Mouse (Mus musculus): Measurements from ENCODE around the gene Cdsn. TPM values are rescaled to one million over a fixed set of nuclear protein-coding genes. Genes with fewer than 3 reads are reported as not detected.

The Cdsn gene
- total RNA-seq, 4 experiments from 2014 or later, result 0.17 to 12.1 (median 3.0) TPM

DNA sequence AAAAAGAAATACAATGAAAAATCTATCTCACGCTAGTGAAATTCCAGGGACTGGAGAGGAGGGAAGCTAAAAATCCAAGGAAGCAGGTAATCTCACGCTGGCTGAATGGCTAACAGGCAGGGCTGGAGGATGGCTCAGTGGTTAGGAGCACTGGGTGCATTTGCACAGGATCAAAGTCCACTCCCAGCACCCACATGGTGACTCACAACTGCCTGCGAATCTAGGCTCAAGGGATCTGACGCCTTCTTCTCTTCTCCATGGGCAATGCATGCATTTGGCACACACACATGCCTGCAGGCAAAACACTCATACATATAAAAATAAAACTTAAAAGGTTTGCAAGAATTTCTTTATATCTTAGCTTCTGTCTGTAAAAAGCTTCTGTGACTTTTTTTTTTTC lies 14.5 kb upstream of the Cdsn start:
- no peak for DNase-seq

GRCm38 (mm10) chr17:35538476-35538875 lies 13.5 kb upstream of the Cdsn start:
- no peak for DNase-seq

- no peak for DNase-seq
Observed at GRCm38 (mm10) chr17:35539540-35539939, 12.4 kb upstream of the Cdsn start.

- DNase-seq, result no peak
Observed at GRCm38 (mm10) chr17:35542761-35543411, 9.0 kb upstream of the Cdsn start.

DNA sequence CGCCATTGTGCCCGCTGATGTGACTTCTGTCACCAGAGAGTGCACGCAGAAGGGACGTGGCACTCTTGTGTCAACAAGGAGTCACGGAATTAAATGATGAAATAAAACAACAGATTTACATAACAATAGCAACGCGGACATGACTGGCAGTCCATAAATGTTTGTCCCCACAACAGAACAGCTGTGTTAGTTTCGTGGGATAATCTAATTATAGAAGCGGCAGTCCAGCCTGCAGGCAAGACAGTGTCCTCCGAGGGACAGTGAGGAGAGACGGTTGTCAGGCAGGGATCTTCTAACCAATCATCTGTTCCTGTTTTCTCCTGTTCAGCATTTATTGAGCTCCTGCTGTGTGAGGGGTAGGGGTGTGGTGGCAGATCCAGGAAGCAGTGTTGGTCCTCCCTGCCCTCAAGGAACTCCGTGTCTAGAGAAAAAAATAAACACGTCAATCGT lies 8.5 kb upstream of the Cdsn start:
- no peak for DNase-seq

DNA sequence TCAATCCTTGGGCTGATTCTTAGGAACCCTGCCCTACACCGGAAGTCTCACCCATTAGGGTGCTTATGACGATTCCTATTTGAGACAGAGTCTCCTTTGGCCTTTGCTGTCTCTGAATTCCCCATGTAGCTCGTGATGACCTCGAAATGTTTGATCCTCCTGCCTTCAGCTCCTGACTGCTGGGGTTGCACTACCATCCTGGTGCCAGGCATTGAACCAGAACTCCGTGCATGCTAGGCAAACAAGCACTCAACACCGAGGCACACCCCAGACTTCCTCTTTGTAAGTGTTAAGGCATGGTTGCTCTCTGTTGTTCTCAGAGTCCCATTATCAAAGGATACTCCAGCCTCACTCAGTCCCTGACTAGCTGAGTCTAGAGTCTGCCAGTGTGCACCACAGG lies 7.9 kb upstream of the Cdsn start:
- no peak for DNase-seq

DNA sequence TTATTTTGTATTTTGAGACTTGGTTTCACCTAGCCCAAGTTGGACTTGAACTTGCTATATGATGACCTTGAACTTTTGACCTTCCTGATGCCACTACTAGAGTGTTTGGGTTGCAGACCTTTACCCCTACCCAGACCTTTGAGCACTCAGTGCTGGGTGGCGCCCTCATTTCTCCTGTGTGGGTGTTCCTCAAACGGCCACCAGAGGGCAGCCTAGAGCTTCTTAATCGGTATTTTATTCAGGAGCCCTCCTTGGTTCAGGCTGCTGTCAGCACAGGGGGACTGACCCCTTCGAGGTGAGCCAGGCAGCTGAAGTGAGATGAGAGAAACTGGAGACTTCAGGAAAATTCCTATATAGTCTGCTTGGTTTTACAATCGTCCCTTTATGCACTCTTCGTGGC lies 7.2 kb upstream of the Cdsn start:
- DNase-seq, result no peak

DNA sequence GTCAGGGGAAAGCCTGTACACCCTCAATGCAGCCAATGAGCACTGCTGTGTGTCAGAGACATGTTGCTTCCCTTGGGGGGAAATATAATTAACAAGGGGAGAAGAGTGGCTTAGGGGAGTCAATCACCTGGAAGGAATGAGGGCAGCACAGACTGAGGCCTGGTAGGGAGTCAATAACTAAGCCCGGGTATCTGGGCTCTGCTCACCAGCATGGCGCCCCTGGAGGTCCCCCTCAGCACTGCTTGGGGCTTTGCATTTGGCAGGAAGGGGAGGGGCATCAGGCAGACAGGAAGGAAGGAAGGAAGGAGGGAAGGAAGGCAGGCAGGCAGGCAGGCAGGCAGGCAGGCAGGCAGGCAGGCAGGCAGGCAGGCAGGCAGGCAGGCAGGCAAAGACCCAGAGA lies 4.5 kb upstream of the Cdsn start:
- no peak for DNase-seq

DNA sequence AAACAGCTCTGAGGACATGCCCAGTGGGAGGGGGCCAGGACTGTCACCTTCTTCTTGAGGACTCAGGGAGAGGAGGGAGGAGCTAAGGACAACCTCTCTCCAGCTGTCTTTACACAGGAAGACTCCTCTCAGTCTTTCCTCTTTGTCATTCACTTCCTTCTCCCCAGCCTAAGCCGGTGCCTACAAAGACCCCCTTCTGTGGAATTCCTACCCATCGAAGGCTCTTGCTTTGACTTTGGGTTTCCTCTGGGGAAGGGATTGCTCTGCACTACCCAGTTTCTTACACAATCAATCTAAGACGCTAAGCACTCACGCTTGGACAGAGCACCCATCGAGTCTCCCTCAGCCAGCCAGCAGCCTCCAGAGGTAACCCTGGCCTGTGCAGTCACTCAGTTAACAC lies 3.3 kb upstream of the Cdsn start:
- DNase-seq, result no peak

DNA sequence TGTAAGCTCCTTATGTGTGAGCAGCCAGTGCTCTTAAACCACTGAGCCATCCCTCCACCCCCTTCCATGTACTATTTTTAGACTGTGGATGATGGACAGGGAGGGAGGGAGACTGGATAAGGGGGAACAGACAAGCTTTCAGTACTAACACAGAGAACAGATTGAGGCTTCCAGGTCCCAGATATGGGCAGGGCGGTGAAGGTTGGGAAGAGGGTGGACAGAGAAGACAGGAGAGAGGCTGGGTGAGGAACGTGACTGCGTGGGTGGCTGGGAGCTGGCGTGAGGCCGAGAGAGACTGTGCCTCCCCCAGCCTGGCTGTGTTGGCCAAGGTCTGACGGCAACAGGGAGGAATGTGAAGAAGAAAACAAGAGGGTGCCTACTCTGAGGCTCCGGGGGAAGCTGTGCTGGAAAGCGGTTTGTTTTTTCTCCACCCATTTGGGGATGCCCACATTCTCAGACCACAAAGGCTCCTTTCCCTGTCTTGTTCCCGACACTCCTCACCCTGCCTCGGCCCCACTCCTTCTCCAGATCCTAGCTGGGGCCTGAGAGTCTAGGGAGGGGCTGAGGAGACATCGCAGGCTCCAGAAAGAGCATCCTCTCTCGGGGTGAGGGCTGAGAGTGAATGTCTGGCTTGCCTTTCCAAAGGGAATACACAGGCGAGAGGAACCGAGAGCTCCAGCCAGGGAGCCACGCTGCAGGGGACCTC lies 2.3 kb upstream of the Cdsn start:
- DNase-seq, result peak; percentile 78

- DNase-seq, result no peak
Observed at GRCm38 (mm10) chr17:35550143-35550494, 1.8 kb upstream of the Cdsn start.

- no peak for DNase-seq
Observed at GRCm38 (mm10) chr17:35550871-35551270, 1.1 kb upstream of the Cdsn start.

DNA sequence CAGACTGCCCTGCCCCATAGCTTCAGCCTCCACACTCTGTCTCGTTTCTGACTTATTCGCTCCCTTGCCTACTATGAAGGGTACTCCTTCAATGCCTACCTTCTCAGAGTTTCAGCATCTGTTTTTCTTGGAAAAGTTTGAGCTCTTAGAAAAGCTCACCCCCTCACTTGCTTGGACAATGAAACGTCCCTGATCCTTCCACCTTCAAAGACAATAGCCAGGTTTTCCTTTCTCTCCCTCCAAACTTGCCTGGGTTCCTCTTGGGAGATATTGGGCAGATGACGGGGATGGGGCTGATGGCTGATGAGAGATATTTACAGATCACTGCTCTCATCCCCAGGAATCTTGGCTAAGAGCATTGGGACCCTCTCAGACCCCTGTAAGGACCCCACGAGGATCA lies 2.4 kb downstream of the Cdsn start:
- no peak for DNase-seq

GRCm38 (mm10) chr17:35554761-35555397 lies 3.0 kb downstream of the Cdsn start:
- no peak for DNase-seq

DNA sequence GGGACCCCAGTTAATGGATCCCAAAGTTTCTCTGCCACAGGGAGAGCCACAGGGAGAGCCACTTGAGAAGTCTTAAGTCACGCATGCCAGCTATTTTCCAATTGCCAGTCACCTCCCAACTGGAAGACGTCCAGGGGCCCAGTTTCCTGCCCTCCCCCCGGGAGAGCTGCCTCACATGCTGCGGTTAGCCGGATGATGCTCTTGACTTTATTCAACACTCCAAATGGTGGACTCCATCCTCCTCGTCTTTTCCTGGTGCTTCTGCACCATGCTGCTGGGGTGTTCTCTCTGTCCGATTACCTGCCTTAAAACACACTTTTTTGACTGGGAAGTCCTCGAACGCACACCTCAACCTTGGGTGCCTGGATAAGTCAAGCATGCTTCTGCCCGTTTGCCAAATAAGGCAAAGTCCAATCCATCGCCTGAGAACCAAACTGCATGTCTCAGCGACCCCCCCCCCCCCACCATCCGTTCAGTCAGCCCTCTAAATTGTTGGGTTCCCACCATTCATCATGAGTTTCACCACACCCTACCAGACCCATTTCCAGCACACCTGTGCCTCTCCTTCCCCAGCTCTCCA lies 4.3 kb downstream of the Cdsn start:
- no peak for DNase-seq

DNA sequence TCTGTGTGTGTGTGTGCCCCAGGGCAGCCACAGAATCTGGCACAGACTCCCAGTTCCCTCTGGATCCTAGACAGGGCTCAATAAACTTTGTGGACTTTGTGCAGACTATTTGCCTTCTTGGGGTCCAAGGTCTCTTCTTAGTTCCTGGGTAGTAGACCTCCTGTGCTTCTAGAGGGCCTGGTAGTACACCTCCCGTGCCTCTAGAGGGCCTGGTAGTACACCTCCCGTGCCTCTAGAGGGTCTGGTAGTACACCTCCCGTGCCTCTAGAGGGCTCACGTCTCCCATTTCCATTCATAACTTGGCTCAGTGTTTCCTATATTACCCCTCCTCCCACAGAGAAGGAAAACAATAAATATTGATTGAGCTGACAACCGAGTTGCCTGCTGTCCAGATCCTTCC lies 4.9 kb downstream of the Cdsn start:
- DNase-seq, result no peak

DNA sequence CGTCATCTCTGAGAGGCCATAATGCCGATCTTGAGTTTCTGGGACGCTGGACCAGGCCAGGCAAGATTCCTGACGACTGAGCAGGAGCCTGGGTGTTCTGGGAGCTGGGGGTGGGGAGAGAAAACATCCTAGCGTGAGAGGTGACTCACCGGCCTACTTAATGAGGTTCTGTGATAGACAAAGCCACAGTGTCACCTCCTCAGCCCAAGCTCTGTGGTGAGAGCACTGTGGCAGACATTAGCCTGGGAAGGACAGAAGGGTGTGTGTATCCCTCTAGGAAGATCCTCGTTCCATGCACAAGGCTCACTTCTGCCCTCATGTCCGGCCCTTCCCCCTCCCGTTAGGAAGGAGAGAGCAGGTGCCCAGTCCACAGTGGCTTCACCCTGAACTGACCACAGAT lies 5.4 kb downstream of the Cdsn start:
- no peak for DNase-seq

DNA sequence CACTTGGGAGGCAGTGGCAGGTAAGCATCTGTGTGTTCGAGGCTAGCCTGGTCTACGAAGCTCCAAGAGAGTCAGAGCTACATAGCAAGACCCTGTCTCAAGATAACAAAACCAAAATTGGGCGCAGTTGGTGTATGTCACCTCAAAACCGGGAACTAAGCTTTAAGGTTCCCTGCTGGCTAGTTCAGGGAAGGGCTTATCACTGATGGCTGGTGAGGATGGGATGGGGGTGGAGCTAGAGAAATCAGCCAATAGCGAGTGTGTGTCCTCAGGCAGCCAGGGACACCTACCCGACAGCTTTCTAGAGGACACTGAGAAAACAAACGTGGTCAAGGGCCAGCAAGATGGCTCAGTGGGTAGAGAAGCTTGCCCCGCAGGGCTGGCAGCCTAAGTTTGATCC lies 6.3 kb downstream of the Cdsn start:
- no peak for DNase-seq

GRCm38 (mm10) chr17:35567150-35567549 lies 15.2 kb downstream of the Cdsn start, which contains the start of gene 2300002M23Rik:
TSS of gene 2300002M23Rik (plus strand) at chr17:35567450.
- DNase-seq, result no peak

DNA sequence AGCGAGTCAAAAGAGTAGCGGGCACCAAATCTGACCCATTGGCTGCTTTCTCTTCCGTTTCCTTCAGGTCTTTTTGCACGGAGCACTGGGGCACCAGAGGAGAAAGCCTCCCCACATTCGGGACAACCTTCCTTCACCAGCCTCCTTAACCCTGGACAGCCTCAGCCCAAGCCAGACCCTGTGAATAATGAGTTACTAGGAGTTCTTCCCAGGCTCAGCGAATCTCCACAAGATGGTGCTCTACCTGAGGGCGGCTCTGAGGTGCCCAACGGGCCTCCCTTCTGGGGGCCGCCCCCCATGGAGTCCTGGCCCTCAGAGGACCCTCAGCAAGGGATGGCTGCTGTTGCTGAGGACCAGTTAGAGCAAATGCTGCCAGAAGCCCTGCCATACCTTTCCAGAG lies 15.8 kb downstream of the Cdsn start:
- no peak for DNase-seq

- no peak for DNase-seq
Observed at GRCm38 (mm10) chr17:35569091-35569944, 17.4 kb downstream of the Cdsn start.

- DNase-seq, result no peak
Observed at GRCm38 (mm10) chr17:35570836-35571235, 18.9 kb downstream of the Cdsn start.

GRCm38 (mm10) chr17:35571477-35571876 lies 19.5 kb downstream of the Cdsn start:
- no peak for DNase-seq

Measured in adrenal gland, adult 8-10 months (tissue).